Mouse (Mus musculus) megakaryocyte progenitor cell, adult 5-6 weeks (primary cell): Measurements from ENCODE around the gene Dok5. TPM values are rescaled to one million over a fixed set of nuclear protein-coding genes. Genes with fewer than 3 reads are reported as not detected.

ENCODE experiments used
- ATAC-seq: replicated peaks from 2 replicates; pipeline ENCODE4 v1.8.0; 2016; ENCODE audit warnings: mild to moderate bottlenecking, moderate TSS enrichment, inconsistent platforms; ENCODE audit not compliant: poor library complexity
- total RNA-seq, 2 experiments: library from RNA; stranded (forward) in 1 of 2; stranded (reverse) in 1 of 2; fragments of 157-497, 149-512 nt in 1 of 2; fragments of 200-1000 nt in 1 of 2; gene quantifications; 2 replicates each; pipeline versions ENCODE4 v1.2.3 to v1.2.4; 2015 to 2017

The Dok5 gene
- total RNA-seq, 2 experiments from 2014 or later = 0.25 TPM; not detected in 1

DNA sequence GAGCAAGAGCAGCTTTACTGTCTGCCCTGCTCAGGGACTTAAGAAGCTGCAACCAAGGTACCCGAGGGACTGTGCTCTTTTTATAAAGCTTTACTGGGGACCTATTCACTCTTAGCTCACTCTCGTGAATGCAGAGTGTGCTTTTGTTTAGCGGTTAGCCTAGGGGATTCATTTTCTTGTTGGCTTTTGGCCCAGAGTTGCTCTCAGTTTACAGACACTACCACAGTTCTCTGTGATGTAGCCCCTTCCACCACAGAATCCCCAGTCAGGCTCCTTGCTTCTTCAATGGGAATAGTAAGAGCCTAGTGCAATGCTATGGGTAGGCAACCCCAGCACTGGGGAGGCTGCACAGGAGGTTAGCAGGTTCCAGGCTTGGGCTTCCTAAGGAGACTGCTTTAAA lies 190.7 kb downstream of the Dok5 start:
- ATAC-seq = no peak

GRCm38 (mm10) chr2:170924131-170924530 lies 192.5 kb downstream of the Dok5 start:
- ATAC-seq = no peak

DNA sequence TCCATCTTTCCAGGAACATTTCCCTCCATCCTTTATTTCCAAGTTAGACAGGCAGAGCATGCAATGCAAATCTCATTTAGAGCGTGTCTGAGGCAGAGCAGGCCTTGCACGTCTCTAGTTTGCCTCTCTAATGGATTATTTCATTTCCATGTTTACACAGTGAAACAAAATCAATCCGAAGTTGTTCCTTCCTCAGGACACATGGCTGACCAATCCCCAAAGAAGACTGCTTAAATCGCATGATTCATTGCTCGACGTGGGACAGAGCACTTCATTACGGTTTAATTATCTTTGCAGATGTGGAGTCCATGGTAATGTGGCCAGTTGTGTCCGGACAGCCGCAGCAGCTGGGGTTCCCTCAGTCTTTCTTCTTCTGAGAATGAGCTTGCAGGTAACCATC lies 194.6 kb downstream of the Dok5 start:
- no peak for ATAC-seq

Other genes starting within 250 kb of the Dok5 start
- 56.2 and 65.0 TPM in 2 replicates for gene Pfdn4, start 235.4 kb upstream of the Dok5 start, total RNA-seq (2015)
- gene Pfdn4, start 235.4 kb upstream of the Dok5 start, total RNA-seq (2017) = 78.6 and 104 TPM in 2 replicates
- not detected in 2 replicates for gene Cyp24a1, start 234.7 kb upstream of the Dok5 start, total RNA-seq (2015)
- not detected in 2 replicates for gene Cyp24a1, start 234.7 kb upstream of the Dok5 start, total RNA-seq (2017)
- gene 4930470P17Rik, start 129.8 kb upstream of the Dok5 start, total RNA-seq (2015) = not detected in 2 replicates
- gene 4930470P17Rik, start 129.8 kb upstream of the Dok5 start, total RNA-seq (2017) = not detected in 2 replicates